Mouse (Mus musculus) MEL (cell line): ENCODE data around the gene Ube2d3.

Experiments used
- ELF1 ChIP-seq: IDR thresholded peaks from 2 replicates; pipeline ENCODE4 v1.6.1; 2014; ENCODE audit warnings: low read depth, mild to moderate bottlenecking, inconsistent platforms, low read length, improper control_type of control experiment, moderate library complexity
- GATA1 ChIP-seq: IDR thresholded peaks from 2 replicates; pipeline ENCODE4 v1.6.1; 2011; ENCODE audit warnings: low read depth, low read length, improper control_type of control experiment
- MAFK ChIP-seq: IDR thresholded peaks from 2 replicates; pipeline ENCODE4 v1.6.1; 2011; ENCODE audit warnings: low read depth, mild to moderate bottlenecking, low read length, improper control_type of control experiment, borderline replicate concordance
- SIN3A ChIP-seq: IDR thresholded peaks from 2 replicates; pipeline ENCODE4 v1.6.1; 2012; ENCODE audit warnings: low read length, improper control_type of control experiment, inconsistent platforms
- ZC3H11A ChIP-seq: IDR thresholded peaks from 2 replicates; pipeline ENCODE4 v1.6.1; 2012; ENCODE audit warnings: low read depth, mild to moderate bottlenecking, inconsistent platforms, low read length, improper control_type of control experiment
- ZKSCAN1 ChIP-seq: IDR thresholded peaks from 2 replicates; pipeline ENCODE4 v1.6.1; 2012; ENCODE audit warnings: low read depth, mild to moderate bottlenecking, inconsistent platforms, low read length, improper control_type of control experiment, moderate library complexity

- TF ChIP-seq GATA1 (no peak), MAFK (no peak), ZKSCAN1 (no peak), ELF1 (no peak), SIN3A (no peak), ZC3H11A (no peak)
These were observed 20.7 kb upstream of the Ube2d3 start for GRCm38 (mm10) chr3:135417245-135417644.
